Mouse (Mus musculus) kidney, adult 8-10 months (tissue): Measurements from ENCODE around the gene Prkca.
A peak's percentile ranks its signal among the peaks of the same experiment; 100 is the strongest.

Source experiments
- DNase-seq, 2 experiments: peaks; one replicate each; pipeline ENCODE4 v3.0.0; 2022

Prkca gene

GRCm38 (mm10) chr11:107983224-107983623 lies 360.5 kb downstream of the Prkca start:
- DNase-seq, result no peak

GRCm38 (mm10) chr11:107982225-107982896 lies 361.4 kb downstream of the Prkca start:
- DNase-seq, result peak in 1 of 2 experiments; percentile 35

- DNase-seq, result no peak
Measured at GRCm38 (mm10) chr11:107979497-107980174, 364.1 kb downstream of the Prkca start.

- DNase-seq, result no peak
Measured at GRCm38 (mm10) chr11:107969943-107970342, 373.8 kb downstream of the Prkca start.

GRCm38 (mm10) chr11:107968147-107968546 lies 375.6 kb downstream of the Prkca start:
- no peak for DNase-seq

GRCm38 (mm10) chr11:107966229-107966628 lies 377.5 kb downstream of the Prkca start:
- no peak for DNase-seq

GRCm38 (mm10) chr11:107965449-107965848 lies 378.3 kb downstream of the Prkca start:
- no peak for DNase-seq

GRCm38 (mm10) chr11:107957566-107958350 lies 386.0 kb downstream of the Prkca start:
- DNase-seq, result no peak

GRCm38 (mm10) chr11:107955191-107956062 lies 388.3 kb downstream of the Prkca start:
- DNase-seq, result no peak

- no peak for DNase-seq
Measured at GRCm38 (mm10) chr11:107951431-107951830, 392.3 kb downstream of the Prkca start.

- no peak for DNase-seq
Measured at GRCm38 (mm10) chr11:107950658-107951057, 393.1 kb downstream of the Prkca start.

GRCm38 (mm10) chr11:107950211-107950610 lies 393.5 kb downstream of the Prkca start:
- DNase-seq, result peak; percentile 12 to 13

- DNase-seq, result no peak
Measured at GRCm38 (mm10) chr11:107947951-107948350, 395.8 kb downstream of the Prkca start.

GRCm38 (mm10) chr11:107946823-107947222 lies 396.9 kb downstream of the Prkca start:
- DNase-seq, result no peak

GRCm38 (mm10) chr11:107936929-107937328 lies 406.8 kb downstream of the Prkca start:
- DNase-seq, result no peak

- no peak for DNase-seq
Measured at GRCm38 (mm10) chr11:107931721-107932120, 412.0 kb downstream of the Prkca start.

- DNase-seq, result no peak
Measured at GRCm38 (mm10) chr11:107931288-107931687, 412.4 kb downstream of the Prkca start.

- DNase-seq, result no peak
Measured at GRCm38 (mm10) chr11:107929712-107930111, 414.0 kb downstream of the Prkca start.

GRCm38 (mm10) chr11:107919852-107920508 lies 423.7 kb downstream of the Prkca start:
- DNase-seq, result no peak

- DNase-seq, result no peak
Measured at GRCm38 (mm10) chr11:107917721-107918235, 425.9 kb downstream of the Prkca start.

- no peak for DNase-seq
Measured at GRCm38 (mm10) chr11:107914634-107915226, 429.0 kb downstream of the Prkca start, which contains the start of gene Cacng5. Cacng5 (minus strand) TSS chr11:107915055.
